Mouse (Mus musculus) thymus, adult 2 months (tissue): ENCODE results near the gene Olig1. TPM values are rescaled to one million over a fixed set of nuclear protein-coding genes. Genes with fewer than 3 reads are reported as not detected.

Experiments
- DNase-seq: peaks from one replicate; pipeline ENCODE4 v3.0.0; 2021
- H3K27ac ChIP-seq: fragments of 200-500 bp; 2 replicates; pipeline ENCODE4 v1.5.1; 2012; ENCODE audit warnings: low read length, control low read depth; ENCODE audit not compliant: control insufficient read depth, insufficient read depth
- H3K27me3 ChIP-seq: fragments of 200-500 bp; 2 replicates; pipeline ENCODE4 v1.6.1; 2012; ENCODE audit warnings: mild to moderate bottlenecking, low read length, moderate library complexity, mixed read lengths; ENCODE audit not compliant: control insufficient read depth, insufficient read depth
- H3K36me3 ChIP-seq: fragments of 200-500 bp; 2 replicates; pipeline ENCODE4 v1.6.1; 2012; ENCODE audit warnings: mild to moderate bottlenecking, low read length, moderate library complexity; ENCODE audit not compliant: control insufficient read depth, insufficient read depth
- H3K4me1 ChIP-seq: fragments of 200-500 bp; replicated peaks from 2 replicates; pipeline ENCODE4 v1.6.1; 2012; ENCODE audit warnings: low read length; ENCODE audit not compliant: control insufficient read depth, insufficient read depth
- H3K4me3 ChIP-seq: fragments of 200-500 bp; 2 replicates; pipeline ENCODE4 v1.5.1; 2012; ENCODE audit warnings: mild to moderate bottlenecking, low read length, control low read depth, moderate library complexity; ENCODE audit not compliant: control insufficient read depth, insufficient read depth
- CTCF ChIP-seq: fragments of 200-500 bp; IDR thresholded peaks from 2 replicates; pipeline ENCODE4 v1.5.1; 2012; ENCODE audit warnings: mild to moderate bottlenecking, control low read depth, low read length, moderate library complexity, borderline replicate concordance; ENCODE audit not compliant: control insufficient read depth, poor library complexity, insufficient read depth; ENCODE audit errors: extremely low read depth
- POLR2A ChIP-seq: fragments of 200-500 bp; IDR thresholded peaks from 2 replicates; pipeline ENCODE4 v1.6.1; 2012; ENCODE audit warnings: mild to moderate bottlenecking, low read length, control low read depth, moderate library complexity; ENCODE audit not compliant: control insufficient read depth, poor library complexity, insufficient read depth; ENCODE audit errors: extremely low read depth
- WGBS: fragments of 180-500 bp; shearing (Covaris S2); methylation state at CpG from one replicate; pipeline ENCODE4 v1.1.7; 2018; 5-methylcytosine and 5-hydroxymethylcytosine counted together
- polyA plus RNA-seq: library from polyadenylated mRNA; depleted of rRNA; stranded (reverse); fragments of >200 nt; gene quantifications from 2 replicates; pipeline ENCODE4 v1.2.3, GENCODE M21; 2012

The Olig1 gene
- polyA plus RNA-seq, 1 experiment, result 0.51 TPM

GRCm38 (mm10) chr16:91225233-91226037 is 44.1 kb upstream of the Olig1 start, which contains the start of gene Olig2:
Gene Olig2, plus strand, starts transcription at chr16:91225457.
- peaks cover 35% of the 10 kb centered on the region for H3K27me3 ChIP-seq

GRCm38 (mm10) chr16:91226038-91226882 is 43.3 kb upstream of the Olig1 start:
- WGBS, result 4% methylated on average over 60 of the region's 60 CpGs
- Histone ChIP-seq H3K4me1 (0 out of 2 replicates have a peak, but pooled peaks cover 4% of the 10 kb centered on the region), H3K27ac (no peak overlapping the region), H3K27me3 (peaks cover 35% of the 10 kb centered on the region), H3K36me3 (no peaks in the 10 kb centered on the region), H3K4me3 (no peak overlapping the region)
- TF ChIP-seq POLR2A, result no peak
- no peak for TF ChIP-seq CTCF
- DNase-seq, result no peak

More at GRCm38 (mm10) chr16:91225233-91226037, 44.1 kb upstream of the Olig1 start, which contains the start of gene Olig2:
- Histone ChIP-seq H3K4me1 (0 out of 2 replicates have a peak, but pooled peaks cover 4% of the 10 kb centered on the region), H3K36me3 (no peaks in the 10 kb centered on the region), H3K4me3 (no peak within 1 kb of the TSS), H3K27ac (no peak within 1 kb of the TSS)
- no peak for DNase-seq
- 5% methylated on average over 53 of the region's 53 CpGs for WGBS
- no peak for TF ChIP-seq CTCF
- TF ChIP-seq POLR2A, result no peak

- H3K36me3 ChIP-seq, result no peaks in the 10 kb centered on the region
- TF ChIP-seq CTCF, result no peak
- TF ChIP-seq POLR2A, result no peak
- H3K27me3 ChIP-seq, result peaks cover 36% of the 10 kb centered on the region
- H3K4me3 ChIP-seq, result no peak overlapping the region
- WGBS, result 4% methylated on average over 85 of the region's 85 CpGs
- DNase-seq, result no peak
- 0 out of 2 replicates have a peak, but pooled peaks cover 4% of the 10 kb centered on the region for H3K4me1 ChIP-seq
- H3K27ac ChIP-seq, result no peak overlapping the region
Observed at GRCm38 (mm10) chr16:91226883-91227759, 42.5 kb upstream of the Olig1 start.

GRCm38 (mm10) chr16:91227760-91228043 is 41.9 kb upstream of the Olig1 start:
- TF ChIP-seq CTCF, result no peak
- no peak for TF ChIP-seq POLR2A
- H3K4me1 ChIP-seq, result 0 out of 2 replicates have a peak, but pooled peaks cover 4% of the 10 kb centered on the region
- H3K36me3 ChIP-seq, result no peaks in the 10 kb centered on the region
- 4% methylated on average over 6 of the region's 6 CpGs for WGBS
- no peak overlapping the region for H3K4me3 ChIP-seq
- no peak overlapping the region for H3K27ac ChIP-seq
- no peak for DNase-seq
- peaks cover 37% of the 10 kb centered on the region for H3K27me3 ChIP-seq

- Histone ChIP-seq H3K36me3 (no peaks in the 10 kb centered on the region), H3K27me3 (peaks cover 32% of the 10 kb centered on the region), H3K4me3 (no peak overlapping the region), H3K4me1 (0 out of 2 replicates have a peak, but pooled peaks cover 4% of the 10 kb centered on the region), H3K27ac (no peak overlapping the region)
- DNase-seq, result no peak
- 13% methylated on average over 30 of the region's 30 CpGs for WGBS
- TF ChIP-seq POLR2A (no peak), CTCF (no peak)
Observed at GRCm38 (mm10) chr16:91228238-91229071, 41.1 kb upstream of the Olig1 start.

- DNase-seq, result no peak
- Histone ChIP-seq H3K36me3 (no peaks in the 10 kb centered on the region), H3K27me3 (peaks cover 27% of the 10 kb centered on the region), H3K4me3 (no peak overlapping the region), H3K27ac (no peak overlapping the region), H3K4me1 (0 out of 2 replicates have a peak, but pooled peaks cover 4% of the 10 kb centered on the region)
- TF ChIP-seq POLR2A, result no peak
- WGBS, result 14% methylated on average over 10 of the region's 10 CpGs
Observed at GRCm38 (mm10) chr16:91229072-91229348, 40.6 kb upstream of the Olig1 start.
